Mouse (Mus musculus) retina, postnatal 7 days (tissue): Measurements from ENCODE around the gene Dock7.

Source experiments
- DNase-seq: peaks from one replicate; pipeline ENCODE4 v3.0.0-alpha.2; 2012; ENCODE audit warnings: low read depth, low spot score

Dock7 gene

DNA sequence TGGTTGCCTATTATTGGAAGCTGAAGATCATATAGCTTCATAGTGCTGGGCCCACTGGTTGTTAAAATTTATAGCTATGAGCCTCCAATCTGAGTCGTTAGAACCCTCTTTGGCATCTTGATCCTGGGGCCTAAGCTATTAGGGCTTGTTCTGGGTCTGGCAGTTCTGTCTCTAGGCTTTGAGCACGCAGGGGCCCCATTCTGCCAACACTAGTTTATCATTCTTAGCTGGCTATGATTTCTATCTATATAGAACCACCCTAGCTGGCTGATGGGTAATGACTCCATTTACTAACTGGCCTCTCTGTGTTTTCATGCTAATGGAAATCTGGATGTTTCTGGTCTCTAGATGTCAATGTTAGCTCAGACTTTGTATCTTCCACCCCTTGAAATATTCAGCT lies 203.0 kb downstream of the Dock7 start:
- no peak for DNase-seq

DNA sequence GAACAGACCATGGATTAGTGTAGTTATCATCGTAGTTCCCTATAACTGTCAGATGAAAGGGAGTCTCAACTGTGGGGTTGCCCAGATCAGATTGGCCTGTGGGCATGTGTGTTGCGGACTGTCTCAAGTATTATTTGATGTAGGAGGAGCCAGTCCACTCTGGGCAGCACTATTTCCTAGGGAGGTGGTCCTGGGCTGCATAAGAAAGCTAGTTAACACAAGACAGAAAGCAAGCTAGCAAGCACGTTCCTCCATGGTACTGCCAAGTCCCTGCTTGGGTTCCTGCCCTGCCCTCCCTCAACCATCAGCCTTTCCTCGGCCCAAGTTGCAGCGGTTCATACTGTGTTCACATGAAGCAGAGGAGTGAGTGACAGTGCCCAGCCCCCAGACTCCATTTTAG lies 210.5 kb downstream of the Dock7 start:
- no peak for DNase-seq

DNA sequence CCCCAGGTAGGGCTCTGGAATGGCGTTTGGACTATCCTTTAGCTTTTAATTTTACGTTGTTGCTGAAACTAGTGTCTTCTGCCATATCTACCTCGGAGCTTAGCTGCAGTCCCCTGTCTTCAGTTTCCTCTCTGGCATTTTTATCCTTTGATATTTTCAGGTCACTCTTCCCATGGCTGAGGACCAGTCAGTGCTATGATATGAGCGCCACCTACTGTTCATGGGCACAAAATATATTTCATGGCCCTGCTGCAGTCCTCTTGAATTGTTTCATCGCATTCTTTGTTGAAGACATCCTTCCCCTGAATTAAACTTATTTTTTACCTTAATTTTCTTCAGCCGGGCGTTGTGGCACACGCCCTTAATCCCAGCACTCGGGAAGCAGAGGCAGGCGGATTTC lies 233.6 kb downstream of the Dock7 start:
- DNase-seq: peak; percentile 58
